Mouse (Mus musculus) intestine, embryonic 16.5 days (tissue): ENCODE measurements around the gene Gdf7. TPM values are rescaled to one million over a fixed set of nuclear protein-coding genes. Genes with fewer than 3 reads are reported as not detected.

Experiments used
- ATAC-seq: fragments of 200-750 bp; cut with Nextera tagmentation; 2 replicates; pipeline ENCODE4 v1.8.0; 2017; ENCODE audit warnings: moderate TSS enrichment, moderate library complexity
- H3K27ac ChIP-seq: fragments of 300-500 bp; sonication (generic); 2 replicates; pipeline ENCODE4 v1.5.1; 2014; ENCODE audit warnings: mild to moderate bottlenecking, low read length
- H3K27me3 ChIP-seq: fragments of 300-500 bp; sonication (generic); replicated peaks from 2 replicates; pipeline ENCODE4 v1.6.1; 2014; ENCODE audit warnings: low read length, control low read depth, mixed read lengths; ENCODE audit not compliant: control insufficient read depth, insufficient read depth
- H3K36me3 ChIP-seq: fragments of 300-500 bp; sonication (generic); 2 replicates; pipeline ENCODE4 v1.6.1; 2014; ENCODE audit warnings: low read length, control low read depth; ENCODE audit not compliant: control insufficient read depth, insufficient read depth
- H3K4me1 ChIP-seq: fragments of 300-500 bp; sonication (generic); 2 replicates; pipeline ENCODE4 v1.6.1; 2014; ENCODE audit warnings: low read length, control low read depth, mixed read lengths; ENCODE audit not compliant: control insufficient read depth, insufficient read depth
- H3K4me2 ChIP-seq: fragments of 300-500 bp; sonication (generic); 2 replicates; pipeline ENCODE4 v1.6.1; 2014; ENCODE audit warnings: low read depth, low read length, control low read depth
- H3K4me3 ChIP-seq: fragments of 300-500 bp; sonication (generic); 2 replicates; pipeline ENCODE4 v1.5.1; 2014; ENCODE audit warnings: mild to moderate bottlenecking, low read length
- H3K9ac ChIP-seq: fragments of 300-500 bp; sonication (generic); 2 replicates; pipeline ENCODE4 v1.6.1; 2014; ENCODE audit warnings: low read depth, low read length
- H3K9me3 ChIP-seq: fragments of 300-500 bp; sonication (generic); 2 replicates; pipeline ENCODE4 v1.6.1; 2016; ENCODE audit warnings: low read length, control low read depth; ENCODE audit not compliant: control insufficient read depth
- WGBS: fragments of 180-500 bp; shearing (Covaris S2); extraction: QIAGEN DNeasy Blood & Tissue Kit; methylation state at CpG from one replicate; pipeline ENCODE4 v1.1.7; 2014; 5-methylcytosine and 5-hydroxymethylcytosine counted together
- polyA plus RNA-seq: library from polyadenylated mRNA; unstranded; fragments of >200 nt; fragmentation: Nextera tagmentation; extraction: Ambion mirVana; gene quantifications from 2 replicates; pipeline ENCODE4 v1.2.1, GENCODE M21; 2015

The Gdf7 gene
- polyA plus RNA-seq, 1 experiment from 2014 or later: not detected

- no peak overlapping the region for H3K9ac ChIP-seq
- peaks cover 7% of the 10 kb centered on the region for H3K36me3 ChIP-seq
- peak; percentile 30; the same call in 1 of the 2 replicates for ATAC-seq
- H3K9me3 ChIP-seq: no peaks in the 10 kb centered on the region
- H3K4me2 ChIP-seq: no peak overlapping the region
- WGBS: 50% methylated on average over 14 of the region's 14 CpGs
- no peaks in the 10 kb centered on the region for H3K27me3 ChIP-seq
- H3K4me1 ChIP-seq: peaks cover 11% of the 10 kb centered on the region
- H3K4me3 ChIP-seq: no peak overlapping the region
- H3K27ac ChIP-seq: no peak overlapping the region; the same call in 1 of the 2 replicates
Measured at GRCm38 (mm10) chr12:8331489-8332173, 29.9 kb upstream of the Gdf7 start.

GRCm38 (mm10) chr12:8329236-8329635 is 27.5 kb upstream of the Gdf7 start:
- Histone ChIP-seq H3K36me3 (peaks cover 7% of the 10 kb centered on the region), H3K27me3 (no peaks in the 10 kb centered on the region), H3K4me1 (peaks cover 11% of the 10 kb centered on the region), H3K27ac (no peak overlapping the region), H3K9me3 (no peaks in the 10 kb centered on the region), H3K4me3 (no peak overlapping the region), H3K4me2 (no peak overlapping the region), H3K9ac (no peak overlapping the region)
- 93% methylated on average over 7 of the region's 7 CpGs for WGBS
- ATAC-seq: no peak

DNA sequence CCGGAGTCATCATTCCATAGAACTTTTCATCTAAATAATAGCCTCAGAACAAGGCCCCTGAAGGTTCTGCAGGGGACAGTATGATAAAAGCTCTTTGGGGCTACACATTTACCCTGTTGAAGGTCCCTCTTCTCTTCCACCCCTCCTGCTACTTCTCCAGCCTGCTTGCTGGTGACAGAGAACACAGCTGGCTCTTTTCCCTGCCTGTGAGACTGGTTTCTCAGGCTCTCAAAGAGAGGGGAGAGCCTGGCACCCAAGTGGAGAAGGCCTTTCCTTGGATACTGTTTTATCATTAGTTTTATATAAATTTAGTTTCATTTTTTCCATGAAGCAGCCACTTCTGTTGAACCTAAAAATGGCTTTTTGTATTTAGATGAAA is 25.9 kb upstream of the Gdf7 start:
- H3K27ac ChIP-seq: no peak overlapping the region
- no peak for ATAC-seq

DNA sequence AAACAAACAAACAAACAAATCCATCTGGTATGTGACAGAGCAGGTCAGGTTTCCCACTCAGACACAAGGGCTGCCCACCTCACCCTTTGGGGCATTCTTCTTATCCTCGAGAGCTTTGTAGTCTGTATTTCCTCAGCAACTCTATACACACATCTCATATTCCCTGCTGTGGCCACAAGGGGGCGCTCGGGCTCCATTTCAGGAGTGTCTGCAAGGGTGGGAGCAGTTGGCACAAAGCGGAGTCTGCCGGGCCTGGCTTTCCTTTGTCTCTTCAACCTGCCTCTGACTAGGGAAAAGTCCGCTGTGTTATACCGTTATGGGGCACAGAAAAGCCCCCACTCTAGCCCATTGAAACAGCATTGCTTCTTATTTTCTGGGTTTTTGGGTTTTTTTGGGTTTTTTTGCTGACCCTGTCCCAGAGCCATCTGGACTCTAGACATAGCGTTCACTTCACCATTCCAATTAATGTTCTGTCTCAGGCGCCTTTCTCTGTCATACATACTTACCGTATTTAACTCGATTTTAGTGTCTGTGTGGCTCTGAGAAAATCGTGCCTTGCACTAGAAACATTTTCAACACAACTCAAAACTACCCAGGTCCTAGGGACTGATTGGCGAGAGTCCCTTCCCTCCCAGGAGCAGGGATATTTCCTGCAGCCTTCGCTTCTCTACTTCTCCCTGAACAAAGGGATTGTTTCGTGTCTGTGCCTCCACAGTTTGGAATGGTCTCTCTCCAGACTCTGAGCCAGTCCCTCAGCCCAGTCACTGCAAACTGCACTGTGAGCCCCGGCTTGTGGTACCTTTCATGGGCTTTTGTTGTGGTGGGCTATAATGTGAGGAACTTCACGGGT is 25.3 kb upstream of the Gdf7 start:
- peak; percentile 83 for ATAC-seq
- Histone ChIP-seq H3K9me3 (no peaks in the 10 kb centered on the region), H3K4me1 (peaks cover 8% of the 10 kb centered on the region), H3K36me3 (peaks cover 7% of the 10 kb centered on the region), H3K27ac (0 out of 2 replicates have a peak overlapping the region, but pooled peaks have one; percentile 9), H3K27me3 (no peaks in the 10 kb centered on the region), H3K4me2 (no peak overlapping the region), H3K4me3 (no peak overlapping the region), H3K9ac (peak overlapping the region; percentile 55)
- WGBS: 35% methylated on average over 17 of the region's 17 CpGs

More for the DNA sequence above, 25.9 kb upstream of the Gdf7 start:
- no peak overlapping the region for H3K4me2 ChIP-seq
- WGBS: 76% methylated on average over 1 of the region's 1 CpGs
- no peaks in the 10 kb centered on the region for H3K9me3 ChIP-seq
- peak overlapping the region; percentile 55; the same call in 1 of the 2 replicates for H3K9ac ChIP-seq
- no peaks in the 10 kb centered on the region for H3K27me3 ChIP-seq
- no peak overlapping the region for H3K4me3 ChIP-seq
- peaks cover 11% of the 10 kb centered on the region for H3K4me1 ChIP-seq
- H3K36me3 ChIP-seq: peaks cover 7% of the 10 kb centered on the region

GRCm38 (mm10) chr12:8325943-8326522 is 24.3 kb upstream of the Gdf7 start:
- no peak overlapping the region for H3K4me2 ChIP-seq
- ATAC-seq: no peak
- H3K9me3 ChIP-seq: no peaks in the 10 kb centered on the region
- no peaks in the 10 kb centered on the region for H3K4me1 ChIP-seq
- H3K9ac ChIP-seq: no peak overlapping the region
- peaks cover 7% of the 10 kb centered on the region for H3K36me3 ChIP-seq
- WGBS: 91% methylated on average over 17 of the region's 17 CpGs
- H3K27ac ChIP-seq: no peak overlapping the region
- H3K27me3 ChIP-seq: no peaks in the 10 kb centered on the region
- H3K4me3 ChIP-seq: no peak overlapping the region

GRCm38 (mm10) chr12:8325245-8325942 is 23.6 kb upstream of the Gdf7 start:
- Histone ChIP-seq H3K36me3 (peaks cover 7% of the 10 kb centered on the region), H3K9ac (no peak overlapping the region), H3K4me1 (no peaks in the 10 kb centered on the region), H3K27me3 (no peaks in the 10 kb centered on the region), H3K4me2 (no peak overlapping the region), H3K27ac (no peak overlapping the region), H3K4me3 (no peak overlapping the region), H3K9me3 (no peaks in the 10 kb centered on the region)
- 92% methylated on average over 13 of the region's 13 CpGs for WGBS
- no peak for ATAC-seq

DNA sequence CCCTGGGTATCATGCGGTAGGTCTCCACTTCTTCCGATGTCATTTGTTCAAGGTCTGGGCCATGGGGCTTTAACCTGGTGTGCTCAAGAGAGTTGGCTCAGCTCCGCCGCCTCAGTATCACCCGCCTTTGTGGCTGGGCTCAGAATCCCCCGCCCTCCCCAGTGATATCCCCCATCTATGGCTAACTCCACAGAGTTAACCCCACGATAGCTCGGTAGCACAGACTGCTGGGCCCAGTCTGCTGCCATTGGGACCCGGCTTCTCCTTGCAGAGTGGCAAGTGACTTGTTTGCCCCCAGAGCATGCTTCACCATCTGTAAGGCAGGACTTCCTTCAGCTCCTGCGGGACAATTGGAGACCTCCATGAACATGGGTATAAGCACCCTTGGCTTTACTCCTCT is 22.3 kb upstream of the Gdf7 start:
- Histone ChIP-seq H3K27ac (no peak overlapping the region), H3K4me3 (no peak overlapping the region), H3K9ac (no peak overlapping the region), H3K36me3 (peaks cover 4% of the 10 kb centered on the region), H3K4me2 (no peak overlapping the region), H3K4me1 (no peaks in the 10 kb centered on the region), H3K27me3 (no peaks in the 10 kb centered on the region), H3K9me3 (no peaks in the 10 kb centered on the region)
- 83% methylated on average over 10 of the region's 10 CpGs for WGBS
- no peak for ATAC-seq

DNA sequence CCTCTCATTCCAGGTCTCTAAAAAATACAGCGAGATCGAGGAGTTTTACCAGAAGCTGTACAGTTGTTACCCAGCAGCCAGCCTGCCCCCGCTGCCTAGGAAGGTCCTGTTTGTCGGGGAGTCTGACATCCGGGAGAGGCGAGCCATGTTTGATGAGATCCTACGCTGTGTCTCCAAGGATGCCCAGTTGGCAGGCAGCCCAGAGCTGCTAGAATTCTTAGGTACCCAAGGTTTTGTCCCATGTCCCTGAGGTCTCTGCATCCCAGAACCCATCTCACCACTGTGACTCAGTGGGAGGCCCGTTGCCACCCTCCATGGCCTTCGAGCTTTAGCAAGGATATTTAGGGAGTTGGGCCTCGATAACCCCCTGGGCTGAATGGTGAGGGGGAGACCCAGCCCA is 19.8 kb upstream of the Gdf7 start:
- no peak overlapping the region for H3K27ac ChIP-seq
- H3K4me3 ChIP-seq: no peak overlapping the region
- no peak overlapping the region for H3K4me2 ChIP-seq
- no peaks in the 10 kb centered on the region for H3K4me1 ChIP-seq
- no peaks in the 10 kb centered on the region for H3K27me3 ChIP-seq
- no peak for ATAC-seq
- no peak overlapping the region for H3K9ac ChIP-seq
- no peaks in the 10 kb centered on the region for H3K9me3 ChIP-seq
- peaks cover 2% of the 10 kb centered on the region for H3K36me3 ChIP-seq
- WGBS: 86% methylated on average over 10 of the region's 10 CpGs
